Mouse (Mus musculus) small intestine, adult 2 months (tissue): Measurements from ENCODE around the gene Stpg3.

Source experiments
- CTCF ChIP-seq: fragments of 200-500 bp; IDR thresholded peaks from 2 replicates; pipeline ENCODE4 v1.5.1; 2012; ENCODE audit warnings: low read depth, mild to moderate bottlenecking, control low read depth, inconsistent platforms, low read length, moderate library complexity, mixed read lengths; ENCODE audit not compliant: insufficient replicate concordance, insufficient read length; ENCODE audit errors: extremely low read depth
- POLR2A ChIP-seq: fragments of 200-500 bp; IDR thresholded peaks from 2 replicates; pipeline ENCODE4 v1.6.1; 2012; ENCODE audit warnings: low read depth, mild to moderate bottlenecking, control low read depth, inconsistent platforms, low read length, moderate library complexity

GRCm38 (mm10) chr2:25175690-25176078 is 38.8 kb downstream of the Stpg3 start:
- no peak for TF ChIP-seq POLR2A
- no peak for TF ChIP-seq CTCF
